Mouse (Mus musculus): ENCODE measurements around the gene Tcte2.

DNA sequence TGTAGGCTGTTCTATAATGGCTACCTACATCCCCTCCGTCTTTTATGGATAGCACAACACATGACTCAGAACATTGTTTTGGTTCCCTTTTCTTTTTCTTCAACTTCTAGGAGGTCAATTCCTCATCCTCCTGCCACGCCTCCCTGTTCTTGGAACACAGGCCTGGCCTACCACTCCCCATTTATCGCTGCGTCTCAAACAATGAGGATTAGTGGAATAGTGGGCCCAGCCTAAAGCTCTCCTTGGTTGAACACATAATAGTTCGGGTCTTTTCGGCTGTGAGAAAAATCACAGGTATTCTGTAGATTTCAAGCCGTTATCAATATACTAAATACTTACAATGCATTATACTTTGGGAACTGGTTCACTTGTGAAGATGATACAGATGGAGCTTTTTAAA lies 3.0 kb downstream of the Tcte2 start:
- TF ChIP-seq POLR2A (IDR thresholded peaks at IDR 0.05; ENCODE audit: low read depth, low read length) (no peak), CTCF (IDR thresholded peaks at IDR 0.05; ENCODE audit: borderline replicate concordance, insufficient read depth, low read length) (no peak)

Measured in embryonic fibroblast, embryonic 13.5 days (primary cell).